Mouse (Mus musculus) forebrain, embryonic 15.5 days (tissue): Measurements from ENCODE around the gene Galnt10. TPM values are rescaled to one million over a fixed set of nuclear protein-coding genes. Genes with fewer than 3 reads are reported as not detected.

ENCODE experiments used
- ATAC-seq: fragments of 200-750 bp; cut with Nextera tagmentation; replicated peaks from 2 replicates; pipeline ENCODE4 v1.8.0; 2017; ENCODE audit warnings: mild to moderate bottlenecking, moderate TSS enrichment, moderate library complexity
- H3K27ac ChIP-seq: fragments of 300-500 bp; sonication (generic); replicated peaks from 2 replicates; pipeline ENCODE4 v1.5.1; 2015; ENCODE audit warnings: mild to moderate bottlenecking, inconsistent platforms
- H3K27me3 ChIP-seq: fragments of 300-500 bp; sonication (generic); 2 replicates; pipeline ENCODE4 v1.6.1; 2015; ENCODE audit warnings: inconsistent platforms
- H3K36me3 ChIP-seq: fragments of 300-500 bp; sonication (generic); 2 replicates; pipeline ENCODE4 v1.6.1; 2015; ENCODE audit warnings: mild to moderate bottlenecking, inconsistent platforms
- H3K4me1 ChIP-seq: fragments of 300-500 bp; sonication (generic); 2 replicates; pipeline ENCODE4 v1.6.1; 2015; ENCODE audit warnings: inconsistent platforms
- H3K4me2 ChIP-seq: fragments of 300-500 bp; sonication (generic); replicated peaks from 2 replicates; pipeline ENCODE4 v1.6.1; 2015; ENCODE audit warnings: mild to moderate bottlenecking, inconsistent platforms
- H3K4me3 ChIP-seq: fragments of 300-500 bp; sonication (generic); 2 replicates; pipeline ENCODE4 v1.5.1; 2015; ENCODE audit warnings: mild to moderate bottlenecking, inconsistent platforms
- H3K9ac ChIP-seq: fragments of 300-500 bp; sonication (generic); replicated peaks from 2 replicates; pipeline ENCODE4 v1.6.1; 2015; ENCODE audit warnings: mild to moderate bottlenecking, inconsistent platforms
- H3K9me3 ChIP-seq: fragments of 300-500 bp; sonication (generic); 2 replicates; pipeline ENCODE4 v1.6.1; 2016; ENCODE audit warnings: inconsistent platforms
- WGBS: fragments of 180-500 bp; shearing (Covaris S2); methylation state at CpG from one replicate; pipeline ENCODE4 v1.1.7; 2015; ENCODE audit warnings: mixed read lengths; 5-methylcytosine and 5-hydroxymethylcytosine counted together
- polyA plus RNA-seq: library from polyadenylated mRNA; unstranded; fragments of >200 nt; fragmentation: Nextera tagmentation; extraction: Ambion mirVana; gene quantifications from 2 replicates; pipeline ENCODE4 v1.2.1, GENCODE M21; 2015

Gene Galnt10
- polyA plus RNA-seq, 1 experiment from 2014 or later: 15.3 TPM

GRCm38 (mm10) chr11:57828955-57829870 is 184.0 kb downstream of the Galnt10 start:
- no peaks in the 10 kb centered on the region for H3K9me3 ChIP-seq
- 2% methylated on average over 53 of the region's 53 CpGs for WGBS
- H3K4me1 ChIP-seq: peaks cover 15% of the 10 kb centered on the region
- no peaks in the 10 kb centered on the region for H3K36me3 ChIP-seq
- no peak overlapping the region for H3K4me3 ChIP-seq
- ATAC-seq: no peak
- no peak overlapping the region for H3K27ac ChIP-seq
- H3K27me3 ChIP-seq: peaks cover 73% of the 10 kb centered on the region
- no peak overlapping the region for H3K9ac ChIP-seq
- H3K4me2 ChIP-seq: no peak overlapping the region

- 15% methylated on average over 17 of the region's 17 CpGs for WGBS
- Histone ChIP-seq H3K4me1 (peaks cover 15% of the 10 kb centered on the region), H3K4me2 (no peak overlapping the region), H3K9me3 (no peaks in the 10 kb centered on the region), H3K27me3 (peaks cover 79% of the 10 kb centered on the region), H3K36me3 (no peaks in the 10 kb centered on the region), H3K27ac (no peak overlapping the region), H3K9ac (no peak overlapping the region), H3K4me3 (no peak overlapping the region)
- ATAC-seq: no peak
These were observed 184.9 kb downstream of the Galnt10 start for GRCm38 (mm10) chr11:57829871-57830775.

- H3K4me3 ChIP-seq: no peak overlapping the region
These were observed 186.1 kb downstream of the Galnt10 start for GRCm38 (mm10) chr11:57831281-57831781.

GRCm38 (mm10) chr11:57831861-57832260 is 186.6 kb downstream of the Galnt10 start:
- ATAC-seq: no peak
- H3K4me1 ChIP-seq: peaks cover 17% of the 10 kb centered on the region
- no peaks in the 10 kb centered on the region for H3K36me3 ChIP-seq
- no peak overlapping the region for H3K4me3 ChIP-seq
- H3K9ac ChIP-seq: no peak overlapping the region
- H3K27ac ChIP-seq: no peak overlapping the region
- H3K4me2 ChIP-seq: no peak overlapping the region
- 7% methylated on average over 16 of the region's 16 CpGs for WGBS
- no peaks in the 10 kb centered on the region for H3K9me3 ChIP-seq
- H3K27me3 ChIP-seq: peaks cover 87% of the 10 kb centered on the region

More at GRCm38 (mm10) chr11:57831281-57831781, 186.1 kb downstream of the Galnt10 start:
- Histone ChIP-seq H3K27me3 (peaks cover 86% of the 10 kb centered on the region), H3K4me1 (peaks cover 15% of the 10 kb centered on the region), H3K4me2 (no peak overlapping the region), H3K36me3 (no peaks in the 10 kb centered on the region), H3K9me3 (no peaks in the 10 kb centered on the region), H3K27ac (no peak overlapping the region), H3K9ac (no peak overlapping the region)
- no peak for ATAC-seq
- WGBS: 3% methylated on average over 31 of the region's 31 CpGs

GRCm38 (mm10) chr11:57832552-57833201 is 187.4 kb downstream of the Galnt10 start, which contains the start of gene Hand1:
TSS of gene Hand1 (minus strand) at chr11:57832818.
- WGBS: 3% methylated on average over 23 of the region's 23 CpGs
- ATAC-seq: no peak

GRCm38 (mm10) chr11:57833296-57833977 is 188.2 kb downstream of the Galnt10 start:
- Histone ChIP-seq H3K4me1 (peaks cover 10% of the 10 kb centered on the region), H3K27me3 (peaks cover 95% of the 10 kb centered on the region), H3K4me3 (no peak overlapping the region), H3K36me3 (no peaks in the 10 kb centered on the region), H3K27ac (no peak overlapping the region), H3K4me2 (no peak overlapping the region), H3K9me3 (no peaks in the 10 kb centered on the region), H3K9ac (no peak overlapping the region)
- ATAC-seq: no peak
- WGBS: 2% methylated on average over 30 of the region's 30 CpGs

More at GRCm38 (mm10) chr11:57832552-57833201, 187.4 kb downstream of the Galnt10 start, which contains the start of gene Hand1:
- Histone ChIP-seq H3K36me3 (no peaks in the 10 kb centered on the region), H3K27me3 (peaks cover 89% of the 10 kb centered on the region), H3K4me1 (peaks cover 16% of the 10 kb centered on the region), H3K9me3 (no peaks in the 10 kb centered on the region), H3K9ac (no peak within 1 kb of the TSS), H3K4me3 (no peak within 1 kb of the TSS), H3K4me2 (no peak within 1 kb of the TSS), H3K27ac (no peak within 1 kb of the TSS)

- Histone ChIP-seq H3K9me3 (no peaks in the 10 kb centered on the region), H3K4me1 (peaks cover 9% of the 10 kb centered on the region), H3K36me3 (no peaks in the 10 kb centered on the region), H3K4me2 (no peak overlapping the region), H3K27ac (no peak overlapping the region), H3K27me3 (peaks cover 95% of the 10 kb centered on the region), H3K9ac (no peak overlapping the region), H3K4me3 (no peak overlapping the region)
- no peak for ATAC-seq
- WGBS: 9% methylated on average over 6 of the region's 6 CpGs
These were observed 188.8 kb downstream of the Galnt10 start for GRCm38 (mm10) chr11:57834031-57834430.

GRCm38 (mm10) chr11:57835331-57835730 is 190.1 kb downstream of the Galnt10 start:
- H3K36me3 ChIP-seq: no peaks in the 10 kb centered on the region
- peaks cover 5% of the 10 kb centered on the region; the same call in 1 of the 2 replicates for H3K4me1 ChIP-seq
- no peak overlapping the region for H3K4me2 ChIP-seq
- peaks cover 94% of the 10 kb centered on the region for H3K27me3 ChIP-seq
- no peak for ATAC-seq
- 18% methylated on average over 2 of the region's 2 CpGs for WGBS
- no peak overlapping the region for H3K9ac ChIP-seq
- H3K27ac ChIP-seq: no peak overlapping the region
- no peaks in the 10 kb centered on the region for H3K9me3 ChIP-seq
- H3K4me3 ChIP-seq: no peak overlapping the region

- WGBS: 13% methylated on average over 3 of the region's 3 CpGs
- Histone ChIP-seq H3K4me3 (no peak overlapping the region), H3K27me3 (peaks cover 94% of the 10 kb centered on the region), H3K36me3 (no peaks in the 10 kb centered on the region), H3K9ac (no peak overlapping the region), H3K4me2 (no peak overlapping the region), H3K4me1 (peaks cover 6% of the 10 kb centered on the region; the same call in 1 of the 2 replicates), H3K9me3 (no peaks in the 10 kb centered on the region), H3K27ac (no peak overlapping the region)
- no peak for ATAC-seq
These were observed 190.7 kb downstream of the Galnt10 start for GRCm38 (mm10) chr11:57835931-57836330.

- 5% methylated on average over 9 of the region's 9 CpGs for WGBS
- no peak overlapping the region for H3K4me2 ChIP-seq
- no peak overlapping the region for H3K4me3 ChIP-seq
- ATAC-seq: no peak
- no peaks in the 10 kb centered on the region for H3K9me3 ChIP-seq
- no peaks in the 10 kb centered on the region for H3K36me3 ChIP-seq
- no peak overlapping the region for H3K9ac ChIP-seq
- H3K27me3 ChIP-seq: peaks cover 94% of the 10 kb centered on the region
- no peak overlapping the region for H3K27ac ChIP-seq
- H3K4me1 ChIP-seq: peaks cover 11% of the 10 kb centered on the region; the same call in 1 of the 2 replicates
These were observed 191.2 kb downstream of the Galnt10 start for GRCm38 (mm10) chr11:57836401-57836800.
